Mouse (Mus musculus) lung, postnatal 14 days (tissue): ENCODE data around the gene Rtn4r.

Experiments used
- DNase-seq: peaks from one replicate; pipeline ENCODE4 v3.0.0; 2021

Rtn4r gene

GRCm38 (mm10) chr16:18127241-18127861 is at the start of gene Rtn4r:
TSS of gene Rtn4r (plus strand) at chr16:18127642.
- peak; percentile 63 for DNase-seq

- DNase-seq = no peak
Measured at GRCm38 (mm10) chr16:18078314-18079015, 49.0 kb upstream of the Rtn4r start.

GRCm38 (mm10) chr16:18079300-18079699 is 48.1 kb upstream of the Rtn4r start:
- DNase-seq = no peak

GRCm38 (mm10) chr16:18080171-18080570 is 47.3 kb upstream of the Rtn4r start:
- DNase-seq = no peak

- DNase-seq = no peak
Measured at GRCm38 (mm10) chr16:18081149-18081827, 46.2 kb upstream of the Rtn4r start.

GRCm38 (mm10) chr16:18082291-18082690 is 45.2 kb upstream of the Rtn4r start:
- no peak for DNase-seq

- DNase-seq = peak; percentile 27
Measured at GRCm38 (mm10) chr16:18083231-18083951, 44.1 kb upstream of the Rtn4r start.

- no peak for DNase-seq
Measured at GRCm38 (mm10) chr16:18084262-18084661, 43.2 kb upstream of the Rtn4r start.

- DNase-seq = no peak
Measured at GRCm38 (mm10) chr16:18087101-18087500, 40.3 kb upstream of the Rtn4r start.

- DNase-seq = no peak
Measured at GRCm38 (mm10) chr16:18096348-18096747, 31.1 kb upstream of the Rtn4r start.

GRCm38 (mm10) chr16:18102816-18103215 is 24.6 kb upstream of the Rtn4r start:
- no peak for DNase-seq

- DNase-seq = no peak
Measured at GRCm38 (mm10) chr16:18103366-18103765, 24.1 kb upstream of the Rtn4r start.

- no peak for DNase-seq
Measured at GRCm38 (mm10) chr16:18103808-18104207, 23.6 kb upstream of the Rtn4r start.

- peak; percentile 76 for DNase-seq
Measured at GRCm38 (mm10) chr16:18108221-18108966, 19.0 kb upstream of the Rtn4r start.

- DNase-seq = no peak
Measured at GRCm38 (mm10) chr16:18111042-18111441, 16.4 kb upstream of the Rtn4r start.

- no peak for DNase-seq
Measured at GRCm38 (mm10) chr16:18116467-18116866, 11.0 kb upstream of the Rtn4r start.

- DNase-seq = no peak
Measured at GRCm38 (mm10) chr16:18118285-18118684, 9.2 kb upstream of the Rtn4r start.

- DNase-seq = peak; percentile 44
Measured at GRCm38 (mm10) chr16:18119031-18119730, 8.3 kb upstream of the Rtn4r start.

GRCm38 (mm10) chr16:18122740-18123139 is 4.7 kb upstream of the Rtn4r start:
- no peak for DNase-seq

- no peak for DNase-seq
Measured at GRCm38 (mm10) chr16:18123471-18123870, 4.0 kb upstream of the Rtn4r start.

- no peak for DNase-seq
Measured at GRCm38 (mm10) chr16:18124040-18124439, 3.4 kb upstream of the Rtn4r start.

- DNase-seq = no peak
Measured at GRCm38 (mm10) chr16:18124626-18125025, 2.8 kb upstream of the Rtn4r start.
